Mouse (Mus musculus) small intestine, adult 10 weeks (tissue): ENCODE data around the gene Tfip11. TPM values are rescaled to one million over a fixed set of nuclear protein-coding genes. Genes with fewer than 3 reads are reported as not detected.

Experiments used
- polyA plus RNA-seq: library from polyadenylated mRNA; stranded (reverse); fragments of 350-450 nt; fragmentation: Illumina TruSeq; extraction: RNeasy Lipid Tissue Mini Kit (QIAGEN cat#74804); gene quantifications from one replicate; pipeline ENCODE4 v1.2.3, GENCODE M21; 2014; ENCODE audit warnings: low replicate concordance

Tfip11 gene
- 7.0 TPM for polyA plus RNA-seq

DNA sequence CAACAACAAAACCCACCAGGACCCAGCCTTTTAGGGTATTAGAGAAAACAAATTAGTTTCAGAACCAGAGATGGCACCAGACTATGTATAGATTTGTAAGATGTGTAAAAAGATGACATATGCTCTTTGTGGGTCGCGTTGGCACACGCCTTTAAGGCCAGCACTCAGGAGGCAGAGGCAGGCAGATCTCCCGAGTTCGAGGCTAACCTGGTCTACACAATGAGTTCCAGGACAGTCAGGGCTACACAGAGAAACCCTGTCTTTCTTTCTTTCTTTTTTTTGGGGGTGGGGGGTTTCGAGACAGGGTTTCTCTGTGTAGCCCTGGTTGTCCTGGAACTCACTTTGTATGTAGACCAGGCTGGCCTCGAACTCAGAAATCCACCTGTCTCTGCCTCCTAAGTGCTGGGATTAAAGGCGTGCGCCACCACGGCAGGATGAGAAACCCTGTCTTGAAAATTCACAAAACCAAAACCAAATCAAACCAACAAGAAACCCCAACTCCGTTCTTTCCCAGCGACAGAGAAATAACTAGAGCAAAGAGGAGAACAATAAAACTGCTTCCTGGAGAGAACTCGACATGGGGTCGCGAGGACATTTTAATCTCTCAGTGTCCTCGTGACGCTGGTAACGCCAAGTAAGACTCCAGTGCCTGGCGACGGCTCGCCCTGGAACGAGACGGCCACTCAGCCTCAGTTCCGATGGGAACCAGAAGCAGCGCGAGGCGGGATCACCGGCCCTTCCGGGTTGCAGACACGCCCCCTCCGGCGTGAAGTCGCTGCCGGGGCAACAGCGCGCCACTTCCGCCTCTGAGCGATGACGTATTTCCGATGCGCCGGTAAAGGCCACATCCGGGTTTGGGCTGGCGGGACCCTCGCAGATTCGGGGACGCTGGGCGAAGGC is at the start of gene Tfip11:
Gene Tfip11 (plus strand): TSS at position 813 of the 900 bp plus-strand sequence.

DNA sequence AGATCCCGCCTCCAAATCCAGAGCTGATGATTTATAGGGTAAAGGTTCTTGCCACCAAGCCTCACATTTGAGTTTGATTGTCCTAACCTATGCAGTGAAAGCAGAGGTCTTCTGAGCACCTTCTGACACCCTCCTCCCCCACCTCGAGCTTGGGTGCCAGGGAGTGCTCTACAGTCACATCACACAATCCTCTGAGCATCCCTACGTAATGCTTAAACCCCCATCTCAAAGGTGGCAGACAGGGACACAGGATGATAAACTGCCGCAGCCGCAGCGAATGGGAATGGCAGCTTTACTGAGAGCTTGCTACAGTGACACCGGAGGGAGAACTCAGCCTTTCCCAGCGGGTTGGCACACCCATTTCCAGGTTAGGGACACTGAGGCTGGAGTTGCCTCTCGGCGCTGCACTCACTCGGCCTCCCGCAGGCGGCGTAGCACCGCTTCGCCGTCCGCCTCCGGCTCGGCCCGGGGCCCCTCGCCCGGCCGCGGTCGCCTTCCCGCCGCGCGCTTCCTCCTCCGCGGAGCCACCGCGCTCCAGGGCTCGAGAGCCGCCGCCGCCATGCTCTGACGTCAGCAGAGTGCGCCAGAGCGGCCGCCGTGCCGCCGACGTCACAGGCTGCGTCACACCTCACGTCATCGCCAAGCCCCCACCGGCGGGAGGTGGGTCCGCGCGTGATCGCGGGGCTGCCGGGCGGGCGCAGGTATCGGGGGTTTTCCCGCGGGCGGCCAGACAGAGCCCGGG is 16.5 kb downstream of the Tfip11 start, which contains the start of the genes Srrd and Hps4:
Gene Srrd (minus strand): TSS at position 578 of the 742 bp plus-strand sequence.
Gene Hps4 (plus strand): TSS at position 621 of the 742 bp plus-strand sequence.

DNA sequence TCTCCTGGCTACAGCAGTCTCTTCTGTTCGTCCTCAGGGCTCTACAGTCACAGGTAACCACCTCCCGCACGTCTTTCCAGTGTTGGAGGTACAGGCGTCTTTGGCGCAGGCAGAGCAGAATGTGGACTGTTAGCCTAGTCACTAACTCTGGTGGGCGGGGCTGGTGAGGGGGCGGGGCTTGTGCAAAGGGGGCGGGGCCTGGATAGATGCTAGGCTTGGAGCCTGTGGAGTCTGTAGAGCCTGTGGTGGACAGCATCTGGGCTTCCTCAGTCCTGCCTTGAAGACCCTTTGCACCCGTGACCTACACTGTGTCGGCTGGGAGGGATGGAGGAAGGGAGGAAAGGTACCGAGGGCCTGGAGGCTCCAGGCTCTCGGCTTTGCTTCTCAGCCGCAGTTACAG is 29.8 kb downstream of the Tfip11 start, which contains the start of gene Gm6583:
Gene Gm6583 (minus strand): TSS at position 124 of the 400 bp plus-strand sequence.

Other genes with a start within 250 kb of the Tfip11 start
- not detected for gene Cryba4, start 73.8 kb upstream of the Tfip11 start, polyA plus RNA-seq
- gene Crybb1, start 70.5 kb upstream of the Tfip11 start, polyA plus RNA-seq = not detected
- gene Tpst2, start 49.7 kb upstream of the Tfip11 start, polyA plus RNA-seq = 2.4 TPM
- gene Srrd, start 16.7 kb downstream of the Tfip11 start, polyA plus RNA-seq = 0.59 TPM
- 17.8 TPM for gene Hps4, start 16.7 kb downstream of the Tfip11 start, polyA plus RNA-seq
- not detected for gene Gm6583, start 29.7 kb downstream of the Tfip11 start, polyA plus RNA-seq
- not detected for gene Asphd2, start 68.5 kb downstream of the Tfip11 start, polyA plus RNA-seq
- gene Gm6588, start 123.1 kb downstream of the Tfip11 start, polyA plus RNA-seq = not detected